Mouse (Mus musculus): Measurements from ENCODE around the gene Pik3ap1.

GRCm38 (mm10) chr19:41323813-41324212 lies 61.1 kb downstream of the Pik3ap1 start:
- TF ChIP-seq CTCF (IDR thresholded peaks at IDR 0.05; ENCODE audit: insufficient read depth, low read depth, low read length): no peak
- no peak for TF ChIP-seq POLR2A (IDR thresholded peaks at IDR 0.05; ENCODE audit: insufficient read depth, low read depth, low read length)

Measured in olfactory bulb, adult 2 months (tissue).